Mouse (Mus musculus) brain, embryonic 18.5 days (tissue): ENCODE measurements around the gene Hspa4.
"Not testable (repeated sequence)": the region's sequence is repeated elsewhere in the genome, so short reads cannot be mapped to it uniquely, and the experiment has no call there.

Source experiments
- DNase-seq: peaks from one replicate; pipeline ENCODE4 v3.0.0-alpha.2; 2012; ENCODE audit warnings: low read depth, low spot score

Gene Hspa4

GRCm38 (mm10) chr11:53307558-53308065 lies 7.4 kb upstream of the Hspa4 start:
- no peak for DNase-seq

GRCm38 (mm10) chr11:53306965-53307364 lies 6.7 kb upstream of the Hspa4 start:
- DNase-seq = no peak

GRCm38 (mm10) chr11:53304044-53304840 lies 4.0 kb upstream of the Hspa4 start:
- no peak for DNase-seq

- DNase-seq = no peak
These were observed 884 bp upstream of the Hspa4 start for GRCm38 (mm10) chr11:53301167-53301515.

GRCm38 (mm10) chr11:53299551-53300329 lies 517 bp downstream of the Hspa4 start:
- no peak for DNase-seq

- DNase-seq = no peak
These were observed 2.1 kb downstream of the Hspa4 start for GRCm38 (mm10) chr11:53297947-53298860.

GRCm38 (mm10) chr11:53296880-53297279 lies 3.4 kb downstream of the Hspa4 start:
- DNase-seq = no peak

GRCm38 (mm10) chr11:53294441-53294840 lies 5.8 kb downstream of the Hspa4 start:
- no peak for DNase-seq

GRCm38 (mm10) chr11:53290871-53291270 lies 9.4 kb downstream of the Hspa4 start:
- no peak for DNase-seq

- not testable (repeated sequence) for DNase-seq
These were observed 10.1 kb downstream of the Hspa4 start for GRCm38 (mm10) chr11:53290187-53290586.

- no peak for DNase-seq
These were observed 14.4 kb downstream of the Hspa4 start for GRCm38 (mm10) chr11:53285885-53286284.

- no peak for DNase-seq
These were observed 21.8 kb downstream of the Hspa4 start for GRCm38 (mm10) chr11:53278411-53278810.

- no peak for DNase-seq
These were observed 24.9 kb downstream of the Hspa4 start for GRCm38 (mm10) chr11:53275358-53275757.

- DNase-seq = no peak
These were observed 26.9 kb downstream of the Hspa4 start for GRCm38 (mm10) chr11:53273313-53273712.

GRCm38 (mm10) chr11:53269596-53269995 lies 30.7 kb downstream of the Hspa4 start:
- DNase-seq = no peak

- no peak for DNase-seq
These were observed 39.7 kb downstream of the Hspa4 start for GRCm38 (mm10) chr11:53260556-53260955.

- no peak for DNase-seq
These were observed 40.2 kb downstream of the Hspa4 start for GRCm38 (mm10) chr11:53260056-53260455.

- no peak for DNase-seq
These were observed 41.1 kb downstream of the Hspa4 start for GRCm38 (mm10) chr11:53259047-53259632.

GRCm38 (mm10) chr11:53256914-53257313 lies 43.3 kb downstream of the Hspa4 start:
- DNase-seq = no peak

GRCm38 (mm10) chr11:53254926-53255325 lies 45.3 kb downstream of the Hspa4 start:
- DNase-seq = peak; percentile 30

- DNase-seq = no peak
These were observed 45.8 kb downstream of the Hspa4 start for GRCm38 (mm10) chr11:53254428-53254827.
